Mouse (Mus musculus) heart, postnatal 0 days (tissue): Measurements from ENCODE around the gene Snrnp70.
A peak's percentile ranks its signal among the peaks of the same experiment; 100 is the strongest.

ENCODE experiments used
- CTCF ChIP-seq: IDR thresholded peaks from 2 replicates; pipeline ENCODE4 v1.5.1; 2016; ENCODE audit warnings: antibody characterized with exemption, control low read depth, low read depth
- EP300 ChIP-seq: IDR thresholded peaks from 2 replicates; pipeline ENCODE4 v1.6.1; 2016; ENCODE audit warnings: antibody characterized with exemption, low read depth

DNA sequence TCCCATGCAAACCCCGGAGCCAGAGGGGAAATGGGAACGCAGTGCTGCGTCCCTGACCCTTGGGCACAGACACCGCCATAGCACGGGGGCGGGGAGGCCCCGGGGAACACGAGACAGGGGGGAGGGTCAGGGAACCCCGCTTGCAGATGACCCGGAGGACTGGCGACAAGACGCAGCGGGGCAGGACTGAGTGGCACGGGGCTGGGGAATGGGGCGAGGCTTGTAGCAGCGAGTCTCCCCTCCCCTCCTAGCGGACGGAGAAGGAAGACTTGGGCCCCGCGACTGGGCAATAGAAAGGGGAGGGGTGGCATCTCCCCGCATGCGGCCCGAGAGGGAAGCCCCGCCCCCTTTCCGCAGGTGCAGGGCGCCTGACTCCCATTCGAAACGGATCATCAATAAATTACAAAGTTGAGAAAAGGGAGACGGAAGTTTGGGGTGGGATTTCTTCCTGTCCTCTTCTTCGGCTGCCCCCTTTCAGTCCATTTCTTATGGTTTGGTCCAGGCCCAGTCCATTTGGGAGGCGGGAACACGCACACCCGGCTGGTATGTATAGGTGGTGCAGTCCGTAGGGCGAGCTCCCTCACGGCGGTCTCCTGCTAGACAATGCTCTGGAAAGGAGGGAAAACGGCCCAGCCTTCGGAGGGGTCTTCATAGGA lies 56.0 kb downstream of the Snrnp70 start:
- TF ChIP-seq CTCF (peak; percentile 26), EP300 (no peak)
